Mouse (Mus musculus): Measurements from ENCODE around the gene Enox1.

GRCm38 (mm10) chr14:77183491-77183890 lies 26.9 kb downstream of the Enox1 start:
- TF ChIP-seq CTCF (IDR thresholded peaks at IDR 0.05; ENCODE audit: low read depth) (no peak), EP300 (IDR thresholded peaks at IDR 0.05; ENCODE audit: low read depth) (no peak)
